Mouse (Mus musculus): ENCODE measurements around the gene Igsf11.

GRCm38 (mm10) chr16:38961865-38962264 is 69.4 kb downstream of the Igsf11 start:
- TF ChIP-seq POLR2A (IDR thresholded peaks at IDR 0.05; ENCODE audit: insufficient read length, low read depth), result no peak
- TF ChIP-seq MAX (IDR thresholded peaks at IDR 0.05; ENCODE audit: low read depth), result no peak
- TF ChIP-seq E2F4 (IDR thresholded peaks at IDR 0.05; ENCODE audit: insufficient read depth), result no peak
